Mouse (Mus musculus): ENCODE measurements around the gene Mesp1.

- TF ChIP-seq CTCF (IDR thresholded peaks at IDR 0.05; ENCODE audit: borderline replicate concordance, insufficient read depth, low read depth, low read length), result peak; percentile 73
- no peak for TF ChIP-seq POLR2A (IDR thresholded peaks at IDR 0.05; ENCODE audit: borderline replicate concordance, insufficient read depth, low read length)
Measured at GRCm38 (mm10) chr7:79786295-79786694, 7.3 kb downstream of the Mesp1 start.
